In the genomic region with DNA sequence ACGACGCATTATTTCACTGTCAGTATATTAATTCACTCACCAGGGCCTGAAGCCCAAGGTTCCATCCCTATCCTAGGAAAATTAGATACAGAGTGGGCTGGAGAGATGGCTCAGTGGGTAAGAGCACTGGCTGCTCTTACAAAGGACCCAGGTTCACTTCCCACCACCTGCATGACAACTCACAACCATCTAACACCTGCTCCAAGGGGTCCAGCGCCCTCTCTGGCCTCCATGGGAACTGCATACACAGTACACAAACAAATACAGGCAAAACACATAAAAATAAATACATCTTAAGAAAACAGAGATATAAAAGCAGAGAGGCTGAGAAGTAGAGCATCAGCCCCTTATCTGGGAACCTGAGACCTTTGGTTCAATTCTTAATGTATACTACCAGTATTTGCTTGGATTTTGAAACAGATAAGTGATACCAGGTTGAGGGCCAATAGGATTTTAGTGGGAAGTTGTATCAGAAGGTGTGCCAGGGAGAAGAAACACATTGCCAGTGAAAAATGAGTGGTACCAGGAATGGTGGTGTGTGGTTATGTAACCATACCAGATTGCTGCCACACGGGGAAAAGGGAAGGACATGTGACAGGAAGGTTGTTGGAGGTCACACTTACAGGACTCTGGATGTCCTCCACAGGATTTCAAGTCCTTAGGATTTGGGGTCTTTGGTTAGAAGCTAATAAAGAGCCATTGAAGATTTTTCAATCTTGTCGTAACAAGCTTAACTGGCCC, we compare ENCODE assay signal across 12 mouse cellular contexts. TPM values are rescaled to one million over a fixed set of nuclear protein-coding genes. Genes with fewer than 3 reads are reported as not detected.
DNase-seq lines count a peak whose midpoint lies in the region; ATAC-seq and TF ChIP-seq lines count a peak whose summit lies in the region.
"Had no signal": no experiment of that assay in that cellular context is flagged by ENCODE, and none has a peak within 500 bp of the region (broad histone marks: within the 10 kb centered on the region; RNA-seq: fewer than 3 reads in every experiment).

No protein-coding gene starts in this region.

- no peak for TF ChIP-seq POLR2A in heart, adult 2 months (IDR thresholded peaks at IDR 0.05; ENCODE audit: insufficient read depth, low read depth, low read length)

- no peak for TF ChIP-seq EP300 in heart, adult 2 months (IDR thresholded peaks at IDR 0.05; ENCODE audit: insufficient read depth, low read depth, low read length)

- H3K27me3 ChIP-seq in heart, adult 2 months (ENCODE audit: control insufficient read depth, insufficient read depth, low read length), result no peaks in the 10 kb centered on the region
- no peaks in the 10 kb centered on the region for H3K27me3 ChIP-seq in heart, embryonic 11.5 days (ENCODE audit: control insufficient read depth, insufficient read depth, low read length)
- no peaks in the 10 kb centered on the region for H3K27me3 ChIP-seq in midbrain, postnatal 0 days (ENCODE audit: insufficient read depth, low read length)
- H3K27me3 ChIP-seq in midbrain, embryonic 16.5 days (ENCODE audit: control insufficient read depth, insufficient read depth, low read depth, low read length), result no peaks in the 10 kb centered on the region
- H3K27me3 ChIP-seq in splenic B cell, adult 2 months (ENCODE audit: control insufficient read depth, insufficient read depth, low read length, poor library complexity, severe bottlenecking), result no peaks in the 10 kb centered on the region

- H3K27ac ChIP-seq in heart, adult 2 months, result no peak overlapping the region
- H3K27ac ChIP-seq in heart, embryonic 11.5 days (ENCODE audit: low read depth, low read length), result no peak overlapping the region
- no peak overlapping the region for H3K27ac ChIP-seq in midbrain, postnatal 0 days (ENCODE audit: low read depth, low read length)
- no peak overlapping the region for H3K27ac ChIP-seq in midbrain, embryonic 16.5 days (ENCODE audit: low read length)
- H3K27ac ChIP-seq in brown adipose tissue, adult 24 weeks (replicated peaks; ENCODE audit: low read depth, low read length), result peak overlapping the region; percentile 49
- H3K27ac ChIP-seq: limb, embryonic 10.5 days had no signal

- intact Hi-C loops in heart, adult 2 months (cut with DNase I), result loop anchor here (2.0 kb wide), 1 partner anchor 27 kb away; no protein-coding TSS in a partner anchor
- intact Hi-C loops in heart, postnatal 10 days (cut with DNase I), result no loop called here

- WGBS in heart, adult 2 months, result 64% methylated on average over 5 of the region's 5 CpGs
- WGBS in heart, embryonic 11.5 days (ENCODE audit: insufficient replicate concordance), result 69% methylated on average over 5 of the region's 5 CpGs
- 74% methylated on average over 5 of the region's 5 CpGs for WGBS in midbrain, postnatal 0 days
- WGBS in midbrain, embryonic 16.5 days, result 71% methylated on average over 5 of the region's 5 CpGs

- H3K4me1 ChIP-seq in heart, adult 2 months (ENCODE audit: control insufficient read depth, insufficient read depth, low read length), result peaks cover 7% of the 10 kb centered on the region
- H3K4me1 ChIP-seq in heart, embryonic 11.5 days (ENCODE audit: control insufficient read depth, insufficient read depth, low read length), result peaks cover 3% of the 10 kb centered on the region; the same call in 1 of the 2 replicates
- H3K4me1 ChIP-seq in midbrain, postnatal 0 days (ENCODE audit: insufficient read depth, low read length), result no peaks in the 10 kb centered on the region
- H3K4me1 ChIP-seq in midbrain, embryonic 16.5 days (ENCODE audit: control insufficient read depth, insufficient read depth, low read length), result peaks cover 5% of the 10 kb centered on the region; the same call in 1 of the 2 replicates
- peaks cover 10% of the 10 kb centered on the region for H3K4me1 ChIP-seq in brown adipose tissue, adult 24 weeks (ENCODE audit: control insufficient read depth, insufficient read depth, insufficient read length, low read length)
- H3K4me1 ChIP-seq: limb, embryonic 10.5 days had no signal

- H3K4me3 ChIP-seq in heart, adult 2 months, result no peak overlapping the region
- no peak overlapping the region for H3K4me3 ChIP-seq in heart, embryonic 11.5 days (ENCODE audit: low read depth, low read length)
- H3K4me3 ChIP-seq in midbrain, postnatal 0 days (ENCODE audit: low read depth, low read length), result no peak overlapping the region
- no peak overlapping the region for H3K4me3 ChIP-seq in midbrain, embryonic 16.5 days (ENCODE audit: low read depth, low read length)
- H3K4me3 ChIP-seq in brown adipose tissue, adult 24 weeks (ENCODE audit: insufficient read depth, low read depth, low read length), result no peak overlapping the region
- H3K4me3 ChIP-seq: limb, embryonic 10.5 days had no signal

- 0 out of 2 replicates have a peak, but pooled peaks cover 1% of the 10 kb centered on the region for H3K79me2 ChIP-seq in heart, adult 2 months (replicated peaks; ENCODE audit: control insufficient read depth, insufficient read depth, low read length)

- H3K36me3 ChIP-seq in heart, adult 2 months (ENCODE audit: control insufficient read depth, insufficient read depth, low read length), result peaks cover 6% of the 10 kb centered on the region
- H3K36me3 ChIP-seq in heart, embryonic 11.5 days (ENCODE audit: control insufficient read depth, insufficient read depth, low read length), result no peaks in the 10 kb centered on the region
- H3K36me3 ChIP-seq in midbrain, postnatal 0 days (ENCODE audit: insufficient read depth, low read length), result no peaks in the 10 kb centered on the region
- H3K36me3 ChIP-seq in midbrain, embryonic 16.5 days (ENCODE audit: control insufficient read depth, insufficient read depth, low read length), result no peaks in the 10 kb centered on the region
- no peaks in the 10 kb centered on the region for H3K36me3 ChIP-seq in splenic B cell, adult 2 months (ENCODE audit: control insufficient read depth, insufficient read depth, low read length, poor library complexity, severe bottlenecking)

- H3K9me3 ChIP-seq in heart, embryonic 11.5 days (replicated peaks; ENCODE audit: control insufficient read depth, low read length), result no peaks in the 10 kb centered on the region
- no peaks in the 10 kb centered on the region for H3K9me3 ChIP-seq in midbrain, postnatal 0 days (ENCODE audit: low read length)
- H3K9me3 ChIP-seq in midbrain, embryonic 16.5 days (replicated peaks; ENCODE audit: control insufficient read depth, low read length, poor library complexity, severe bottlenecking), result no peaks in the 10 kb centered on the region
- H3K9me3 ChIP-seq: limb, embryonic 10.5 days had no signal

- TF ChIP-seq CTCF in heart, adult 2 months (IDR thresholded peaks at IDR 0.05), result peak; percentile 55
- peak; percentile 54 for TF ChIP-seq CTCF in midbrain, postnatal 0 days (IDR thresholded peaks at IDR 0.05)

- DNase-seq in heart, adult 2 months, result no peak
- no peak for DNase-seq in midbrain, postnatal 0 days (ENCODE audit: low spot score)
- peak; percentile 48 for DNase-seq in splenic B cell, adult 2 months (ENCODE audit: low read depth, low spot score)
- DNase-seq in heart, postnatal 10 days, result no peak
- DNase-seq in embryo, embryonic 11 days, result no peak
- DNase-seq: midbrain, embryonic 14.5 days; right cerebral cortex, postnatal 14 days had no signal

- H3K9ac ChIP-seq in heart, adult 2 months (ENCODE audit: low read depth, low read length), result no peak overlapping the region
- no peak overlapping the region for H3K9ac ChIP-seq in heart, embryonic 11.5 days (ENCODE audit: low read depth, low read length)
- H3K9ac ChIP-seq in midbrain, postnatal 0 days (replicated peaks; ENCODE audit: low read length, poor library complexity, severe bottlenecking), result no peak overlapping the region
- no peak overlapping the region for H3K9ac ChIP-seq in midbrain, embryonic 16.5 days (ENCODE audit: low read depth, low read length)

- H3K4me2 ChIP-seq in heart, embryonic 11.5 days, result no peak overlapping the region
- no peak overlapping the region for H3K4me2 ChIP-seq in midbrain, postnatal 0 days (ENCODE audit: low read depth, low read length, poor library complexity, severe bottlenecking)
- no peak overlapping the region for H3K4me2 ChIP-seq in midbrain, embryonic 16.5 days (ENCODE audit: low read length)

- ATAC-seq in heart, embryonic 11.5 days (replicated peaks; ENCODE audit: insufficient number of reproducible peaks, low FRiP score, low TSS enrichment), result no peak
- no peak for ATAC-seq in midbrain, postnatal 0 days (ENCODE audit: low FRiP score)
- no peak for ATAC-seq in midbrain, embryonic 16.5 days

RNA-seq across cellular contexts. Expression of gene Eif2ak3, which starts 29.9 kb away (rescaled TPM):
- 1 to 10 TPM; 8.4 to 8.5 TPM for total RNA-seq in heart, adult 2 months (2021)
- polyA plus RNA-seq in heart, adult 2 months (2012; rRNA removed), result 4.0 and 6.9 TPM in 2 replicates
- 5.0 and 5.4 TPM in 2 replicates for polyA plus RNA-seq in heart, embryonic 11.5 days (2014; fragmentation: Nextera tagmentation; extraction: Ambion mirVana)
- total RNA-seq in midbrain, postnatal 0 days (2014; rRNA removed), result 19.3 and 25.1 TPM in 2 replicates
- 7.7 TPM in 2 replicates for polyA plus RNA-seq in midbrain, postnatal 0 days (2015; fragmentation: Nextera tagmentation; extraction: Ambion mirVana)
- 12.5 and 13.4 TPM in 2 replicates for polyA plus RNA-seq in midbrain, embryonic 16.5 days (2015; fragmentation: Nextera tagmentation; extraction: Ambion mirVana)
- polyA plus RNA-seq in brown adipose tissue, adult 24 weeks (2012; ENCODE audit: insufficient read depth, insufficient read length, missing spikeins), result 6.5 and 6.6 TPM in 2 replicates
- 10 to 100 TPM; 12.6 to 13.4 TPM for total RNA-seq in heart, postnatal 10 days (2021)

RNA-seq across cellular contexts. Expression of gene Tex37, which starts 44.5 kb away (rescaled TPM):
- not detected for total RNA-seq in heart, adult 2 months (2021)
- polyA plus RNA-seq in heart, adult 2 months (2012; rRNA removed), result not detected in 2 replicates
- polyA plus RNA-seq in heart, embryonic 11.5 days (2014; fragmentation: Nextera tagmentation; extraction: Ambion mirVana), result not detected in 2 replicates
- total RNA-seq in midbrain, postnatal 0 days (2014; rRNA removed), result not detected in 2 replicates
- not detected in 2 replicates for polyA plus RNA-seq in midbrain, postnatal 0 days (2015; fragmentation: Nextera tagmentation; extraction: Ambion mirVana)
- not detected in 2 replicates for polyA plus RNA-seq in midbrain, embryonic 16.5 days (2015; fragmentation: Nextera tagmentation; extraction: Ambion mirVana)
- not detected in 2 replicates for polyA plus RNA-seq in brown adipose tissue, adult 24 weeks (2012; ENCODE audit: insufficient read depth, insufficient read length, missing spikeins)
- not detected for total RNA-seq in heart, postnatal 10 days (2021)
- polyA plus RNA-seq: hindbrain, embryonic 11.5 days; limb, embryonic 10.5 days; midbrain, embryonic 14.5 days had no signal
